Mouse (Mus musculus): ENCODE measurements around the gene Col6a1.
"Not testable (repeated sequence)": the region's sequence is repeated elsewhere in the genome, so short reads cannot be mapped to it uniquely, and the experiment has no call there.

The Col6a1 gene

DNA sequence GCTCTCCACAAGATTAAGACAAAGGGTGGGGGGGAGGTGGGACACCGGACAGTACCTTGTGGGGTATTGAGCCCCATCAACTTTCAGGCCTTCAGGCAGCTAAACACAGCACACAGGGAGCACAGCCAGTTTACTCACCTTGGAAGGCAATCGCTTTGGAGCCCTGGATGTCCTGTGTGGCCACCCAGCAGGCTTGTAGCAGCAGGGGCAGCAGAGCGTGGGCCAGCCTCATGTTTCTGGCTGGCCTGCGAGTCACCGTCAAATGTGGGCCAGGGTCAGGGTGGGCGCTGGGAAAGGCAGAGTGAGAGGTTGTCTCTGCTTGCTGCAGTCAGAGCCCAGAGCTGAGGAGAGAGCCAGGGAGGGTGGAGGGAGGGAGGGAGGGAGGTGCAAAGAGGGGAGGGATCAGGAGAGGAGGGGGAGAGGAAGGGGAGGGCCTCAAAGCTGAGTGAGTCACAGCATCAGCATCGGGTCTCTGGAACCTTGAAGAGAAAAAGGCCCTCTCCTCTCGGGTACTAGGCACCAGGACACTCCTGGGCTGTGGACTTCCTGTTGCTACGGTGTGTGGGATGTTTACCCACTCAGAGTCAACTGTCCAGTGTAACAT is at the start of gene Col6a1:
Gene Col6a1 (minus strand): TSS at position 487 of the 604 bp plus-strand sequence.
- no peak for DNase-seq

GRCm38 (mm10) chr10:76771624-76772023 is 45.7 kb upstream of the Col6a1 start:
- no peak for DNase-seq

- no peak for DNase-seq
Observed at GRCm38 (mm10) chr10:76771086-76771485, 45.1 kb upstream of the Col6a1 start.

DNA sequence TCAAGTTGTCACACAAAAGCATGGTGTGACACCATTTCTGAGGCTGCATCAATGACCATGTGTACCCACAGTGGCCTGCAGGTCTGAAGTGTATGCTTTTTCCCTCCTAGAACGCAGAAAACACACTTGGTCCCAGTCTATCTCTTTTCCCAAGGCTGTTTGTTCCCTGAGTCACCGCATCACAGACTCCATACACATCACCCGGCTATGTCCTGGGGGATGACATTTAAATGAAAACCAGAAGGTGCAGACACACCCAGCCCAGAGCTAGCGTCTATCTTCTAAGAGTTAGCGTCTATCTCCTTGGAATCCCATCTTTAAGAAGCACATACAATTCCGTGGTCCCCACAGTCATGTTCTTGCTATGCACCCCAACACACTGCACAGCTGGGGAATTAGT is 43.6 kb upstream of the Col6a1 start:
- no peak for DNase-seq

DNA sequence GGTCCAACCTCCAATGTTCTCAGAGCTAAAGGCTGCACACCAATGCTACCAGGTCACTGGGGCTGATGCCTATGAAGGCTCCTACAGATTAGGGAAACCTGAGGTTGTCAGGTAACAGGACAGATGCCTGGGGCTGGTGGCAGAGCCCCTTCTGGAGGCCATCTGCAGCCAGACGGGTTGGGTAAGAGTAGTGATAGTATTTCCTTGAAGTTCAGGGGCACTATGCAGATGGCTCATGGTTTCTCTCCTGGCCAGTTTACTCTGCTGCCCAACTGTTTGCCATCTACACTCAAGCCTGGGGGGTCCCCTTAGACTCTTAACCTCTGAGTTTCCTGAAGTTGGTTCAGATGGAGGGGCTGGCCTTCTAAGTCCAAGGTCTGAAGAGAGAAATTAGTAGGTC is 40.2 kb upstream of the Col6a1 start:
- no peak for DNase-seq

DNA sequence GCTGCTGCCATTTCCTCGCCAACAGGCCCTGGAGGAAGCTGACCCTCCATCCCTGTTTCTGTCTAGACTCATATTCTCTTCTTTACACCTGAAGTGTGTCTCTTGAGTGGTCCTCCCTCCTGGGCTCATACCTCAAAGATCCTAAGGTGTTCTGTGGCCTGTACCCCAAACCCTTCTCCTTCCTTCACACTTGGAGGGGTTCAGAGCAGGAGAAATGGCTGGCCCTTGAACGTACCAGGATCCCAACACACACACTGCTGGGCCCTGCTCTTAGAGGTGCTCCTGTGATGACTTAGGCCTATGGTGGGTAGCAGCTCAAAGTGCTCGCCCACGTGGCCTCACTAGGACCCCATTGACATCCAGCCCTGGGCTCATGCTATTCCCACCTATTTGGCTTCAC is 39.0 kb upstream of the Col6a1 start:
- DNase-seq, result no peak

- DNase-seq, result no peak
Observed at GRCm38 (mm10) chr10:76763016-76763415, 37.0 kb upstream of the Col6a1 start.

DNA sequence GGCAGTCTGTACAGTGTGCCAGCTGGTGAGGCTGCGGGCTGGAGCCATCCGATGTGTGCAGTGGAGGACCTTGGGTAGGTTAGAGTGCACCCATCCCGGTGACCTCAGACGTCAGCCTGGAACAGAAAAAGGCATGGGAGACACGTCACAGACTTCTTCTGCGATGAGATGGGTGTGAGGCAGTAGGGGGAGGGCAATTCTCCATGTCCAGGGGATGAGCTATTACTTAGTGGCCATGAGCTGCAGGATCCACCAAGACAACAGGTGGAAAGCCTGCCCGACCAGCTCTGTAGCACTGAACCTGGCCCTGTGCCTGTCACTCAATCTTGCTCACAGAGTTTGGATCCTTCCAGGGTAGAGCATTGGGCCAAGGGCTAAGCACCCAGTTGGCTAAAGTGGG is 36.4 kb upstream of the Col6a1 start:
- DNase-seq, result no peak

DNA sequence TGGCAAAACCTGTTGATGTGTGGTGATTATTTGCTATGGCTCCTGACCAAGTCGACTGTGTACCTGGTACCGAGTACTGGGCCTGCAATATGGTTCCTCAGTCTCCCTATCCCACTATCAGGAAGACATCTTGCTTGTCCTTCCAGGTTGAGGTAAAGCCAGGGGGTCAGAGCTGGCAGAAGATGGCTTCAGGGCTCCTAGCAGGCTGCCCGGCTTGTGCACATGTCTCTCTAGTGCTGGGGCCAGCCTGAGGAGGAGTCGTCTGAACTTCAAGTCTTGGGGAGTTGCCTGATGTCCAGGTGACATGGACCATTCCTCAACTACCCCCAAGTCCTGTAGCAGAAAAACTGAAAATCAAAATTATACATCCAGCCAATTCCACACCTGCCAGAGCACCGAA is 33.9 kb upstream of the Col6a1 start:
- DNase-seq, result no peak

DNA sequence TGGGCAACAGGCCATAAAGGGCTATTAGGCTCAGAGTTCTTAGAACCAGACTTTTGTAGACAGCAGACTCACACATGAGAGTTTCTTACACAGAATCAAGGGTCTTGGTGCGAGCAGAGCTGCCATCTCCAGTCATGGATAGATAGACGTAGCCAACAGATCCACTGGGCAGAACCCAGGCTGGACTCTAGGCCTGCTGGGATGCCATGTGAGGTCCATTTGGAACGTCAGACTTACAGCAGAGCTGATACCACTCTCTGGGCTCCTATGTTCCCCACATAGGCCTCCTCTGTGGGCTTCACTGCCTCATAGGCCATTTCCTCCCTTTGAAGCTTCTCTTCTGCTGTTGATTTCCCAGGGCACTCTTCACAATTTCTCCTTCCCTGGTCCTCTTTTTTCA is 27.7 kb upstream of the Col6a1 start:
- DNase-seq, result no peak

- not testable (repeated sequence) for DNase-seq
Observed at GRCm38 (mm10) chr10:76744267-76744666, 18.3 kb upstream of the Col6a1 start.

DNA sequence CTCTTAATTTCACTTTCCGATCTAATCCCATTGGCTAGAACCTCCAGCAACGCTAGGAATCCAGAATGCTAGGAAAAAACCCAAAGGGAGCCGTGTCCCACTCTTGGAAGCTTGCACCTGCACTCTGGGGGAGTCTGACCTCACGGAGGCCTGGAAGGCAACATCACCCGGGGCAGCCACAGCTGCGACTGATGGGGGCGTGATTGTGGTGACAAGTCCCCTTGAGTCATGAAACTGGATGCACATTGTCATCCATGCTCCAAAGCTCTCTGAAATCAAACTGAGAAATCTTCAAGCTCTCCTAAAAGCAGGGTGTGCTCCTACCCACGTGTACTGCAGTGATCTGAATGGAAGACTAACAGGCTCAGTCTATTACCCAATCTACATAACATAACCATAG is 10.8 kb upstream of the Col6a1 start:
- no peak for DNase-seq

- DNase-seq, result peak; percentile 69
Observed at GRCm38 (mm10) chr10:76734979-76735378, 9.0 kb upstream of the Col6a1 start.

DNA sequence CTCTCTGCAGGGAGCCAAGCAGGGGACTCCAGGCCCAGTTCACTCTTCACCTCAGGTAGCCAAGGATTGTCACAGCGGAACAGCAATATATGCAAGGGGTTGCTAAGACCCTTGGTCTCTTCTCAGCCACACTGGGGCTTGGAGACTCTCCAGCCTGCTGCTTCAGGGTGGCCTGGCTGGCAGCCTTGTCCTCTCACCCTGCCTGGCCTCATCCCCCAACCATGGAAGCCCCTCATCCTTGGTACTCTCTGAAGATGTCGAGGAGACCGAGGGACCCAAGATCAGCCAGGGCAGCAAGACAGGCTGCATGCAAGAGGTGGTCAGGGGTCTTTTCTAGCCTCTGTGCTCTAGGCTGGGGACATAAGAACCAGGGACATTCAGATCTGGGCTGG is 7.7 kb upstream of the Col6a1 start:
- DNase-seq, result no peak

- peak; percentile 24 for DNase-seq
Observed at GRCm38 (mm10) chr10:76732881-76733676, 7.1 kb upstream of the Col6a1 start.

DNA sequence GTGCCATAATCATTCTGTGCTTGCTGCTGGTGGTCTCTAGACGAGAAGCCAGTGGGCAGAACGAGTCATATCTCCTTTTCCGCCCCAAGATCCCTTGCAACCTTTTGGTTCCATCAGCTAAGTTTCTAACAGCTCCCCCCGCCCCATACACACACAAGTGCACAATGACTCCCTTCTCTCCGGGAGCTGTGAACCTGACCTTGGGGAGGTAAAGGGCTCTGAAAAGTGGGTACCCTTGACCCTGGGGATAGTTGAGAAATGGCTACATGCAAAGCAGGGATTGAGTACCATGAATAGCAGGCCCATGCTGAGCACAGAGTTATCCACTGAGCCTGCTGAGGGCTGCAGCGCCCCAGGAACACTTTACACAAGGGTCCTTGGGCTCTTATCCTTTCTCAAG is 6.4 kb upstream of the Col6a1 start:
- DNase-seq, result no peak

DNA sequence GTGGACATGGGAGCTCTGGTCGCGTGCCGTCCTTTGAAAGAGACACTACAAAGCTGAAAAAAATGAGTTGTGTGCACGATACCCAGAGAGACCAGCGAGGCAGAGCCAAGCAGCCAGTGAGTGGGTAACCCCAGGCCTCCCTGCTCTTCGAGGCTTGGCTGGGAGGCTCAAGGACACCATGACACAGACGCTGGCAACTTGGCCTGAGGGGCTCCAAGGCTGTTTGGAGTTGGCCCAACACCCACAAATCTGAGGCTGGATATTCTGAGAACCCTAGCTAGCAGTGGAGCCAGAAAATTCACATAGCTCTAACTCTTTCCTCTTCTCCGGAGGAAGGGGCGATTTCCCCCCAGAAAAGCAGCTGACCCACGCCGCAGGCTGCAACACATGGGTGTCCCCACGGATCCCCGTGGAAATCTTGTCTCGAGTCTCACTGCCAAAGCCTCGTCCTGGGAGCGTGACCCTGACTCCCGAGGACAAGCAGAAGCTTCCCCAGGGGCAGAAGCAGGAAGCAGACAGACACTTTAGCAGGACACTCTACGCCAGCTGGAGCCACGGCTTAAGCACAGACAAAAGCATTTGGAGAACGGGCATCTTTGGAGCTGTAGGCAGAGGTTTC is 5.8 kb upstream of the Col6a1 start:
- DNase-seq, result no peak

- no peak for DNase-seq
Observed at GRCm38 (mm10) chr10:76729631-76730620, 4.0 kb upstream of the Col6a1 start.

- DNase-seq, result peak; percentile 11
Observed at GRCm38 (mm10) chr10:76728369-76728768, 2.4 kb upstream of the Col6a1 start.

- no peak for DNase-seq
Observed at GRCm38 (mm10) chr10:76727301-76727700, 1.3 kb upstream of the Col6a1 start.

DNA sequence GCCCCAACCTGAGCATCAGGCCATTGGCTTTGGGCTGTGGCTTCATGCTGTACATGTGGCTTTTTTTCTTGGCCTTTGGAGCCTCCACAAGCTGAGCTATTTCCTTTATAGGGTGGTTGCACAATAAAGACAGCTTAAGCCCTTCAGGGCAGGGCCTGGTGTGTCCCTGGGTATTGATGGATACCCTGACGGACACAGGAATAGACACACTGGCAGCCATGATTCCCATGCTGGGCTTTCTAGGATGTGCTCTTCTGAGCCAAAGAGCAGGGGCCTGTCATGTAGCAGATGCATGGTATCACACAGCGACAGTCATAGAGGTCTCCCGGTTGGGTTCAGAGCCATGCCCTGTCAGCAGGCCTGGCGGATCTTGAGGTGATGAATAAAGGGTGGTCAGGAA is 898 bp upstream of the Col6a1 start:
- DNase-seq, result no peak

DNA sequence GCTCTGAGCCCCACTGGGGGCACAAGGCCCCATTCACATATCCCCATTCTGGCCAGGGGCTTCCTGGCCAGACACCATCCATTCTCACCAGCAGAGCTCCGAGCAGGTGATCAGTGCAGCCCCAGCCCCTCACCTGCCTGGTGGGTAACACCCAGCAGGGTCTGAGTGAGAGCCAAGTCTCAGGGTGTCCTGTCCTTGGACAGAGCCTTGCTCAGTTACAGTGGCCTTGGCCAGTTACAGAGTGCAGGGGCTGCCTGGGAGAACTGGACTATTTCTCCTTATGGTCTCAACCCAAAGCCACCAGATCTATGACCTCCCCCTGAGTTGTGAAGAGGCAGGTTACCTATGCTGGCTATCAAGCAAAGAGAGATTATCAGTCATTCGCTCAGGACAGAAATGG is 871 bp downstream of the Col6a1 start:
- no peak for DNase-seq

DNA sequence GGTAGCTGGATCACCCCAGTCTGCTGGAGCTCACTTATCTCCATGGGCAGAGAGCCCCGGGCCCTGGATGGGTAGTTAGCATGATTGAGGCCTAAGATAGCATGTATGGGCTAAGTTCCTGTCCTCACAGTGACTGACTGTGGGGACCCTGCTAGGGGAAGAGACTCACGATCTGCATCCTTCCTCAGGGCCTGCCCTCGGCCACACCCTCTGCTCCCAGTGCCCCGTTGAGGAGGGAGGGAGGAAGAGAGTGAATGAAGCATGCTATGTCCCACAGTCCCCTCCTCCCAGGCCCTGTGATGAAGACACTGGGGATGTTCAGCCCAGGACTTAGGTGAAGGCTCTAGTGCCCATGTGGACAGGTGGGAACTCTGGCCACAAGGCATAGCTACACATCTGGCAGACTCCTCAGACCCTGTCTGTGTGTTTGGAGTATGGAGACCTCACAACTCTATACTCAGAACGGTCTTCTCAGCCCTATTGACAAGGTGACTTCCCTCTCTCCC is 1.7 kb downstream of the Col6a1 start:
- no peak for DNase-seq
